Mouse (Mus musculus): Measurements from ENCODE around the gene Wdr25. TPM values are rescaled to one million over a fixed set of nuclear protein-coding genes. Genes with fewer than 3 reads are reported as not detected.

The Wdr25 gene
- polyA plus RNA-seq, 1 experiment = 13.7 TPM

DNA sequence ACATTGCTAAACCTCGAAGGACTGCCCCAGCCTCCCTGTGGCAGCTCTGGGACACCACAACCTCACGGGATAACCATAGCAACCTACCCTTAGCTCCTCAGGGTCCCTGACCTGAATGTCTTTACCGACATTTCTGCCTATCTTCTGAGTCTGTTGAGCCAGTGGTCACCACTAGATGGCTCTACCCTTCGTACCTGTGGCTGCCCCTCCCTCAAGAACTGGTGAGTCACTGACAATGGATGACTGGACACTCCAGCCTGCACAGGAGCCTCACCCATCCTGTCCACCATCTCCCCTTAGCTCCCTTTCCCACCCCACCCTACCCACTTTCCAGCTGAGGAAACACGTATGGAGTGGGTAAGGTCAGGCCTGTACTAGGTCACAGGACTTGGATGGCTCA, 151.1 kb downstream of the Wdr25 start:
- peak; percentile 31 for DNase-seq
- TF ChIP-seq POLR2A (IDR thresholded peaks at IDR 0.05; ENCODE audit: control insufficient read depth, extremely low read depth, insufficient read depth, low read length, poor library complexity) = no peak
- peak; percentile 38; the same call in 1 of the 2 replicates for TF ChIP-seq CTCF (IDR thresholded peaks at IDR 0.05; ENCODE audit: borderline replicate concordance, control insufficient read depth, extremely low read depth, insufficient read depth, low read length, poor library complexity)
- Histone ChIP-seq H3K27ac (ENCODE audit: control insufficient read depth, insufficient read depth, low read length) (no peak overlapping the region), H3K4me3 (ENCODE audit: control insufficient read depth, insufficient read depth, low read length) (no peak overlapping the region), H3K27me3 (ENCODE audit: control insufficient read depth, insufficient read depth, low read length) (no peaks in the 10 kb centered on the region), H3K36me3 (ENCODE audit: control insufficient read depth, insufficient read depth, low read length) (no peaks in the 10 kb centered on the region), H3K4me1 (replicated peaks; ENCODE audit: control insufficient read depth, insufficient read depth, low read length) (no peaks in the 10 kb centered on the region)
- WGBS = 16% methylated on average over 5 of the region's 5 CpGs

DNA sequence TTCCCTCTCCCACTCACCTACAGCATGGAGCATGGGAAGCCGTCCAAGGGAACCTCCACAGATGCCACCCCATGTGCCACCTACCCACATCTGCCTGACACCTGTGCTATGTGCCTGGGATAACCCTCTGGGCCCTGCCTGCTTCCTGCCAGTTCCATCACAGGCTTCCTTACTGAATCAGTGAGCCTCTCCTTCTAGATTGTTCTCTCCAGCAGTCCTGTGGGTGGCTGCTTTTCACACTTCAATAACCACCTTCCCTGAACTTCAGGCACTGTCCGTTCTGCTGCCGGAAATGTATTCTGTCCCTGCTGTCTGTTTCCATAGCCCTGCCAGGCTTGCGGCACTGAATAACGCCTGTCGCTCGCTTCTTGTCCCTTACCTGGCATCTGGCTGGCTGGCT, 152.2 kb downstream of the Wdr25 start:
- Histone ChIP-seq H3K27ac (ENCODE audit: control insufficient read depth, insufficient read depth, low read length) (no peak overlapping the region), H3K4me1 (replicated peaks; ENCODE audit: control insufficient read depth, insufficient read depth, low read length) (no peaks in the 10 kb centered on the region), H3K4me3 (ENCODE audit: control insufficient read depth, insufficient read depth, low read length) (no peak overlapping the region), H3K27me3 (ENCODE audit: control insufficient read depth, insufficient read depth, low read length) (no peaks in the 10 kb centered on the region), H3K36me3 (ENCODE audit: control insufficient read depth, insufficient read depth, low read length) (no peaks in the 10 kb centered on the region)
- TF ChIP-seq CTCF (IDR thresholded peaks at IDR 0.05; ENCODE audit: borderline replicate concordance, control insufficient read depth, extremely low read depth, insufficient read depth, low read length, poor library complexity) = no peak
- no peak for TF ChIP-seq POLR2A (IDR thresholded peaks at IDR 0.05; ENCODE audit: control insufficient read depth, extremely low read depth, insufficient read depth, low read length, poor library complexity)
- DNase-seq = no peak
- 83% methylated on average over 7 of the region's 7 CpGs for WGBS

DNA sequence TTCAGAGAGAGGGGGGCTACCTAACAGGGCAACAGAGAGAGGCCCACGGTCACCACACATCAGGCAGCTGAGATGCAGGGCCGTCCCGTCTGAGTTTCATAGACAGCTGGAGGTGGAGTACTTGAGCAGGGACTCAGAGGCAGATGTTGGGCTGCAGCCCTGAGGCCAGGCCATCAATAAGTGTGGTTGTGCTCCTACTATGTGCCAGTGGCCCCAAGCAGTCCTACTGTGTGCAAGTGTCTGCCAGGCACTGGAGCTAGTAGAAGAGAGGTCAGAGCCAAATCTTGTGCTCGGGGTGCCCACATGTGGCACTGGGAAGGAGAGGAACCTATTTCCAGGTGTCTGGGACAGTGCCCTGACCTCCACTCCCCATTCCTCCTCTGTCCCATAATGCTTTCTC, 156.5 kb downstream of the Wdr25 start:
- TF ChIP-seq POLR2A (IDR thresholded peaks at IDR 0.05; ENCODE audit: control insufficient read depth, extremely low read depth, insufficient read depth, low read length, poor library complexity) (no peak), CTCF (IDR thresholded peaks at IDR 0.05; ENCODE audit: borderline replicate concordance, control insufficient read depth, extremely low read depth, insufficient read depth, low read length, poor library complexity) (no peak)
- 91% methylated on average over 4 of the region's 4 CpGs for WGBS
- Histone ChIP-seq H3K27me3 (ENCODE audit: control insufficient read depth, insufficient read depth, low read length) (peaks cover 9% of the 10 kb centered on the region), H3K4me3 (ENCODE audit: control insufficient read depth, insufficient read depth, low read length) (no peak overlapping the region), H3K27ac (ENCODE audit: control insufficient read depth, insufficient read depth, low read length) (no peak overlapping the region), H3K36me3 (ENCODE audit: control insufficient read depth, insufficient read depth, low read length) (no peaks in the 10 kb centered on the region), H3K4me1 (replicated peaks; ENCODE audit: control insufficient read depth, insufficient read depth, low read length) (peaks cover 8% of the 10 kb centered on the region)
- DNase-seq = no peak

DNA sequence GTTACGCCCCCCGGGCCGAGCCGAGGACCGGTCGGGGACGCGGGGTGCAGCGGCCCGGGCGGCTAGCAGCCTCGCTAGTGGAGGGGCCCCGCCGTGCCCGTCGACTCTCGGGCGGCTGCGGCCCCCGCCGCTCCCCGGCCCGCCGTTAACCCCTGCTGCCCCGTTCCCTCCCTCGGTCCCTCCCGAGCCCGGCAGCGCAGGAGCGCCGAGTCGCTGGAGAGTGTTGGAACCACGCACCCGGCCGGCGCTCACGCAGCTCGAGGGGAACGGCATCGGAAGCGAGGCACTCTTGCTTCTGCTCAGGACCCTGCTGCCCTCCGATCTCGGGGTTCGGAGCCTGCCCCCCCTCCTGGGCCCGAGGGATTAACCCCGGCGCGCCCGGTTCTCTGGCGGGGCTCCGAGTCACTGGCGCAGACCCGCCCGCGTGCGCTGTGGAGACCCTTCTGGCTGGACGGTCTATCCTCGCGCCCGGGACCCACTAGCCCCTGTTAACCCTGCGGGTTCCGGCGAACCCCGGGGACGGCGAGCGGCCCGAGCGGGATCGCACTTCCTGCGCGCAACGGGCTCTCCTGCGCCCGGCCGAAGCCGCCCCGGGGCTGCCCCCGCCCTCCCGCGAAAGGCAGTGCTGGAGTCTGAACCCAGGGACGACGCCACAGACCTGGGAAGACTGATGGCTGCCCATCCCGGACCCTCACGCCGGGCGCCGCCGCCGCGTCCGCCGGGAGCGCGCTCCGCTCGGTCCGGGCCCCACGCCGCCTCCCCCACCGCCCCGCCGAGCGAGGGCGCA, 159.8 kb downstream of the Wdr25 start:
- H3K27ac ChIP-seq (ENCODE audit: control insufficient read depth, insufficient read depth, low read length) = no peak overlapping the region
- peaks cover 32% of the 10 kb centered on the region for H3K4me1 ChIP-seq (replicated peaks; ENCODE audit: control insufficient read depth, insufficient read depth, low read length)
- peak overlapping the region; percentile 45 for H3K4me3 ChIP-seq (ENCODE audit: control insufficient read depth, insufficient read depth, low read length)
- WGBS = 1% methylated on average over 100 of the region's 105 CpGs
- H3K27me3 ChIP-seq (ENCODE audit: control insufficient read depth, insufficient read depth, low read length) = peaks cover 9% of the 10 kb centered on the region
- TF ChIP-seq CTCF (IDR thresholded peaks at IDR 0.05; ENCODE audit: borderline replicate concordance, control insufficient read depth, extremely low read depth, insufficient read depth, low read length, poor library complexity) (no peak), POLR2A (IDR thresholded peaks at IDR 0.05; ENCODE audit: control insufficient read depth, extremely low read depth, insufficient read depth, low read length, poor library complexity) (no peak)
- no peak for DNase-seq
- H3K36me3 ChIP-seq (ENCODE audit: control insufficient read depth, insufficient read depth, low read length) = no peaks in the 10 kb centered on the region

DNA sequence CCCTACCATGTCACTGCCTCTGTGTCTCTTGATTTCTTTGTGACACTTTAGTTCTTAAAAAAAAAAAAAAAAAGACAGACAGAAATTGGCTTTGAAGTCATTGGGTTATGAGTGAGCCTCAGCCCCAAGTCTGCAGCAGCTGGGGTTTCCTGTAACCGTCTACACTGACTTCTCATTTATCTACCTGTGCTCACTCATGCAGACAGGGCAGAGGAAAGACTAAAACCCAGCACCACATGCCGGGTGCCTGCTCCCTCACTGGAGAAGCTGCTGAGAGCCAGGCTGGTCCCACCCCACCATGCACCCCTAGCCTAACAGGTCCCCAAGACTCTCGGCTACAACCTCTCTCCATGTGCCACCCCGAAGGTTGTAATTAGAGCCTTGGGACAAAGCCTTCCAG, 164.3 kb downstream of the Wdr25 start:
- 14% methylated on average over 4 of the region's 4 CpGs for WGBS
- H3K27ac ChIP-seq (ENCODE audit: control insufficient read depth, insufficient read depth, low read length) = peak overlapping the region; percentile 91
- DNase-seq = peak; percentile 51

DNA sequence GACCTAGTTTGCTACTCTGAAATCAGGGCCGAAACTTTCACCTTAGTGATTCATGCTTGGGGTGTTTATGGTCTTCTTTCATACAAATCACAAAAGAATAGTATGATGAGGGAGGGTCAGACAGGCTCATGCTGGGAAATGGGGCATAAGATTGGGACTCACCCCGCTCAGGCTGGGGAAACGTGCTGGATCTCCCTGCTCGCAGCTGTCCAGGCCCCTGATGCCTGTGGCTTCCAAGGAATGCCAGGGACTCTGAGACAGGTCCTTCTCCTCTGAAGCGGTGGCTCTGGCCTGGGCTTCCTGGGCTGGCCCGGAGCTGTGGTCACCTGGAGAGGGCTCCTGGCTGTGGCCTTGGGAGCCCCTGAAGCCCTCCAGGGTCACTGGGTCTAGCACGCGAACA, 165.2 kb downstream of the Wdr25 start:
- DNase-seq = no peak
- TF ChIP-seq CTCF (IDR thresholded peaks at IDR 0.05; ENCODE audit: borderline replicate concordance, control insufficient read depth, extremely low read depth, insufficient read depth, low read length, poor library complexity) (no peak), POLR2A (IDR thresholded peaks at IDR 0.05; ENCODE audit: control insufficient read depth, extremely low read depth, insufficient read depth, low read length, poor library complexity) (no peak)
- peaks cover 36% of the 10 kb centered on the region for H3K4me1 ChIP-seq (replicated peaks; ENCODE audit: control insufficient read depth, insufficient read depth, low read length)
- 95% methylated on average over 8 of the region's 8 CpGs for WGBS
- no peaks in the 10 kb centered on the region; the same call in 1 of the 2 replicates for H3K27me3 ChIP-seq (ENCODE audit: control insufficient read depth, insufficient read depth, low read length)
- H3K36me3 ChIP-seq (ENCODE audit: control insufficient read depth, insufficient read depth, low read length) = no peaks in the 10 kb centered on the region
- peak overlapping the region; percentile 91; the same call in 1 of the 2 replicates for H3K27ac ChIP-seq (ENCODE audit: control insufficient read depth, insufficient read depth, low read length)
- H3K4me3 ChIP-seq (ENCODE audit: control insufficient read depth, insufficient read depth, low read length) = no peak overlapping the region

More for the DNA sequence above, 164.3 kb downstream of the Wdr25 start:
- TF ChIP-seq POLR2A (IDR thresholded peaks at IDR 0.05; ENCODE audit: control insufficient read depth, extremely low read depth, insufficient read depth, low read length, poor library complexity) (no peak), CTCF (IDR thresholded peaks at IDR 0.05; ENCODE audit: borderline replicate concordance, control insufficient read depth, extremely low read depth, insufficient read depth, low read length, poor library complexity) (no peak)
- Histone ChIP-seq H3K27me3 (ENCODE audit: control insufficient read depth, insufficient read depth, low read length) (peaks cover 6% of the 10 kb centered on the region), H3K4me1 (replicated peaks; ENCODE audit: control insufficient read depth, insufficient read depth, low read length) (peaks cover 42% of the 10 kb centered on the region), H3K4me3 (ENCODE audit: control insufficient read depth, insufficient read depth, low read length) (no peak overlapping the region), H3K36me3 (ENCODE audit: control insufficient read depth, insufficient read depth, low read length) (no peaks in the 10 kb centered on the region)

All from thymus, adult 2 months (tissue).